Mouse (Mus musculus) MEL (cell line): Measurements from ENCODE around the gene Arfip1. TPM values are rescaled to one million over a fixed set of nuclear protein-coding genes. Genes with fewer than 3 reads are reported as not detected.

Experiments
- DNase-seq: peaks from one replicate; pipeline ENCODE4 v3.0.0; 2011; ENCODE audit warnings: low read depth, low spot score
- H3K27ac ChIP-seq: 2 replicates; pipeline ENCODE4 v1.5.1; 2012; ENCODE audit warnings: low read depth, mild to moderate bottlenecking, control low read depth, low read length, moderate library complexity; ENCODE audit not compliant: control insufficient read depth
- H3K27me3 ChIP-seq, 2 experiments: fragments of 150-350 bp in 1 of 2; sonication (generic) in 1 of 2; 2 replicates each; pipeline ENCODE4 v1.6.1; 2012; ENCODE audit warnings: low read length in 2 of 2, mild to moderate bottlenecking in 2 of 2, improper control_type of control experiment in 1 of 2, moderate library complexity in 1 of 2; ENCODE audit not compliant: insufficient read depth in 2 of 2, control insufficient read depth in 1 of 2
- H3K36me3 ChIP-seq, 2 experiments: 2 replicates each; pipeline ENCODE4 v1.6.1; 2012 to 2014; ENCODE audit warnings: low read length in 2 of 2, improper control_type of control experiment in 1 of 2, inconsistent platforms in 1 of 2, mild to moderate bottlenecking in 1 of 2; ENCODE audit not compliant: insufficient read depth in 2 of 2, control insufficient read depth in 1 of 2
- H3K4me1 ChIP-seq, 2 experiments: fragments of 150-350 bp in 1 of 2; sonication (generic) in 1 of 2; 2 replicates each; pipeline ENCODE4 v1.6.1; 2012; ENCODE audit warnings: low read length in 2 of 2, improper control_type of control experiment in 1 of 2, mild to moderate bottlenecking in 1 of 2; ENCODE audit not compliant: insufficient read depth in 2 of 2, control insufficient read depth in 1 of 2
- H3K4me3 ChIP-seq, 2 experiments: fragments of 150-350 bp in 1 of 2; sonication (generic) in 1 of 2; 2 replicates each; pipeline ENCODE4 v1.5.1; 2012; ENCODE audit warnings: low read depth in 2 of 2, low read length in 2 of 2, mild to moderate bottlenecking in 2 of 2, moderate library complexity in 2 of 2, control low read depth in 1 of 2, improper control_type of control experiment in 1 of 2; ENCODE audit not compliant: control insufficient read depth in 1 of 2, insufficient read depth in 1 of 2
- H3K79me2 ChIP-seq: 2 replicates; pipeline ENCODE4 v1.6.1; 2012; ENCODE audit warnings: mild to moderate bottlenecking, low read length, moderate library complexity; ENCODE audit not compliant: control insufficient read depth, poor library complexity, insufficient read depth
- H3K9ac ChIP-seq: 2 replicates; pipeline ENCODE4 v1.6.1; 2012; ENCODE audit warnings: low read depth, mild to moderate bottlenecking, control low read depth, low read length, moderate library complexity; ENCODE audit not compliant: control insufficient read depth, poor library complexity, severe bottlenecking
- H3K9me3 ChIP-seq: fragments of 150-350 bp; sonication (generic); replicated peaks from 2 replicates; pipeline ENCODE4 v1.6.1; 2012; ENCODE audit warnings: mild to moderate bottlenecking, low read length, improper control_type of control experiment, moderate library complexity; ENCODE audit not compliant: insufficient read depth
- BHLHE40 ChIP-seq: IDR thresholded peaks from 2 replicates; pipeline ENCODE4 v1.6.1; 2012; ENCODE audit warnings: low read depth, mild to moderate bottlenecking, inconsistent platforms, low read length, improper control_type of control experiment, borderline replicate concordance
- ELF1 ChIP-seq: IDR thresholded peaks from 2 replicates; pipeline ENCODE4 v1.6.1; 2014; ENCODE audit warnings: low read depth, mild to moderate bottlenecking, inconsistent platforms, low read length, improper control_type of control experiment, moderate library complexity
- EP300 ChIP-seq, 2 experiments: IDR thresholded peaks; 2 replicates each; pipeline ENCODE4 v1.6.1; 2011; ENCODE audit warnings: improper control_type of control experiment in 2 of 2, low read length in 2 of 2, low read depth in 1 of 2, mild to moderate bottlenecking in 1 of 2
- ETS1 ChIP-seq: IDR thresholded peaks from 2 replicates; pipeline ENCODE4 v1.6.1; 2012; ENCODE audit warnings: low read depth, mild to moderate bottlenecking, inconsistent platforms, low read length, improper control_type of control experiment, moderate library complexity
- GABPA ChIP-seq: IDR thresholded peaks from 2 replicates; pipeline ENCODE4 v1.6.1; 2012; ENCODE audit warnings: low read depth, mild to moderate bottlenecking, inconsistent platforms, low read length, improper control_type of control experiment, moderate library complexity
- MAFK ChIP-seq: IDR thresholded peaks from 2 replicates; pipeline ENCODE4 v1.6.1; 2011; ENCODE audit warnings: low read depth, mild to moderate bottlenecking, low read length, improper control_type of control experiment, borderline replicate concordance
- MAX ChIP-seq: IDR thresholded peaks from 2 replicates; pipeline ENCODE4 v1.6.1; 2011; ENCODE audit warnings: low read length, improper control_type of control experiment
- MAZ ChIP-seq: IDR thresholded peaks from 2 replicates; pipeline ENCODE4 v1.6.1; 2012; ENCODE audit warnings: low read depth, mild to moderate bottlenecking, inconsistent platforms, low read length, improper control_type of control experiment
- MYB ChIP-seq: IDR thresholded peaks from 2 replicates; pipeline ENCODE4 v1.6.1; 2011; ENCODE audit warnings: mild to moderate bottlenecking, low read depth, low read length, improper control_type of control experiment
- NELFE ChIP-seq: IDR thresholded peaks from 2 replicates; pipeline ENCODE4 v1.6.1; 2011; ENCODE audit warnings: low read depth, low read length, improper control_type of control experiment
- TBP ChIP-seq: IDR thresholded peaks from 2 replicates; pipeline ENCODE4 v1.8.0; 2011; ENCODE audit warnings: low read depth, low read length, improper control_type of control experiment
- TCF12 ChIP-seq: IDR thresholded peaks from 2 replicates; pipeline ENCODE4 v1.6.1; 2014; ENCODE audit warnings: low read depth, mild to moderate bottlenecking, inconsistent platforms, low read length, improper control_type of control experiment, moderate library complexity
- UBTF ChIP-seq: IDR thresholded peaks from 2 replicates; pipeline ENCODE4 v1.6.1; 2012; ENCODE audit warnings: low read depth, mild to moderate bottlenecking, inconsistent platforms, low read length, improper control_type of control experiment, moderate library complexity, borderline replicate concordance; ENCODE audit not compliant: insufficient read depth
- USF2 ChIP-seq, 2 experiments: IDR thresholded peaks; 2 replicates each; pipeline ENCODE4 v1.6.1; 2011 to 2012; ENCODE audit warnings: improper control_type of control experiment in 2 of 2, low read length in 2 of 2, borderline replicate concordance in 1 of 2, inconsistent platforms in 1 of 2, low read depth in 1 of 2, mild to moderate bottlenecking in 1 of 2; ENCODE audit not compliant: insufficient read depth in 1 of 2
- ZMIZ1 ChIP-seq: IDR thresholded peaks from 2 replicates; pipeline ENCODE4 v1.6.1; 2012; ENCODE audit warnings: low read depth, mild to moderate bottlenecking, inconsistent platforms, low read length, improper control_type of control experiment, moderate library complexity
- ZNF384 ChIP-seq: IDR thresholded peaks from 2 replicates; pipeline ENCODE4 v1.6.1; 2012; ENCODE audit warnings: low read depth, mild to moderate bottlenecking, inconsistent platforms, low read length, improper control_type of control experiment
- polyA plus RNA-seq, 2 experiments: library from polyadenylated mRNA; stranded (reverse) in 1 of 2; unstranded in 1 of 2; fragments of >175 nt in 1 of 2; fragments of >200 nt in 1 of 2; gene quantifications; 2 replicates each; pipeline versions ENCODE4 v1.2.1 to v1.2.4; 2012; ENCODE audit warnings: low replicate concordance in 2 of 2, low read depth in 1 of 2; ENCODE audit not compliant: insufficient read length in 2 of 2, insufficient read depth in 1 of 2, missing spikeins in 1 of 2
- total RNA-seq: library from RNA; depleted of rRNA; stranded (reverse); fragments of 300-350 nt; gene quantifications from 2 replicates; pipeline ENCODE4 v1.2.3, GENCODE M21; 2012

Arfip1 gene
- total and polyA plus RNA-seq, 3 experiments: 12.5 to 15.4 TPM; not detected in 1

GRCm38 (mm10) chr3:84484333-84484732, 98.1 kb downstream of the Arfip1 start:
- Histone ChIP-seq H3K36me3 (no peaks in the 10 kb centered on the region), H3K27me3 (no peaks in the 10 kb centered on the region), H3K4me3 (no peak overlapping the region), H3K4me1 (no peaks in the 10 kb centered on the region), H3K27ac (no peak overlapping the region), H3K9ac (no peak overlapping the region), H3K9me3 (no peaks in the 10 kb centered on the region), H3K79me2 (no peaks in the 10 kb centered on the region)
- TF ChIP-seq EP300 (IDR thresholded peaks at IDR 0.05; ENCODE audit: low read depth in 1 of 2, low read length in 2 of 2) (no peak), MAZ (no peak), ZNF384 (peak; percentile 18; the same call in 1 of the 2 replicates), ELF1 (no peak), USF2 (IDR thresholded peaks at IDR 0.05; ENCODE audit: borderline replicate concordance in 1 of 2, insufficient read depth in 1 of 2, low read depth in 1 of 2, low read length in 2 of 2) (no peak), GABPA (no peak), MYB (no peak), ETS1 (no peak)
- DNase-seq: no peak

GRCm38 (mm10) chr3:84482121-84482520, 100.3 kb downstream of the Arfip1 start:
- Histone ChIP-seq H3K27ac (no peak overlapping the region), H3K4me3 (no peak overlapping the region), H3K79me2 (no peaks in the 10 kb centered on the region), H3K36me3 (peaks cover 0 to 13% of the 10 kb centered on the region in 2 experiments; a peak in 2 of 4 replicates), H3K4me1 (peaks cover 0 to 16% of the 10 kb centered on the region in 2 experiments; a peak in 3 of 4 replicates), H3K9me3 (no peaks in the 10 kb centered on the region), H3K9ac (no peak overlapping the region), H3K27me3 (peaks cover 0 to 1% of the 10 kb centered on the region in 2 experiments; a peak in 1 of 4 replicates)
- DNase-seq: no peak
- TF ChIP-seq MAFK: no peak
- TF ChIP-seq UBTF: no peak
- TF ChIP-seq MAX: no peak
- TF ChIP-seq ETS1: no peak
- TF ChIP-seq NELFE: no peak
- no peak for TF ChIP-seq BHLHE40
- TF ChIP-seq ZMIZ1: no peak
- TF ChIP-seq EP300 (IDR thresholded peaks at IDR 0.05; ENCODE audit: low read depth in 1 of 2, low read length in 2 of 2): no peak
- TF ChIP-seq TBP: no peak
- TF ChIP-seq USF2 (IDR thresholded peaks at IDR 0.05; ENCODE audit: borderline replicate concordance in 1 of 2, insufficient read depth in 1 of 2, low read depth in 1 of 2, low read length in 2 of 2): no peak
- no peak for TF ChIP-seq TCF12
